Mouse (Mus musculus): Measurements from ENCODE around the gene Cxcl16. TPM values are rescaled to one million over a fixed set of nuclear protein-coding genes. Genes with fewer than 3 reads are reported as not detected.
"Not testable (repeated sequence)": the region's sequence is repeated elsewhere in the genome, so short reads cannot be mapped to it uniquely, and the experiment has no call there.

Cxcl16 gene
- total RNA-seq (2021): under 1 TPM; 0.62 to 0.78 TPM
- long read RNA-seq, experiment 1: 0 reads
- long read RNA-seq, experiment 2, partial matches to known transcripts: 3 of 4 reads
- long read RNA-seq, experiment 2, other reads (novel, unspliced or antisense): 1 of 4 reads

DNA sequence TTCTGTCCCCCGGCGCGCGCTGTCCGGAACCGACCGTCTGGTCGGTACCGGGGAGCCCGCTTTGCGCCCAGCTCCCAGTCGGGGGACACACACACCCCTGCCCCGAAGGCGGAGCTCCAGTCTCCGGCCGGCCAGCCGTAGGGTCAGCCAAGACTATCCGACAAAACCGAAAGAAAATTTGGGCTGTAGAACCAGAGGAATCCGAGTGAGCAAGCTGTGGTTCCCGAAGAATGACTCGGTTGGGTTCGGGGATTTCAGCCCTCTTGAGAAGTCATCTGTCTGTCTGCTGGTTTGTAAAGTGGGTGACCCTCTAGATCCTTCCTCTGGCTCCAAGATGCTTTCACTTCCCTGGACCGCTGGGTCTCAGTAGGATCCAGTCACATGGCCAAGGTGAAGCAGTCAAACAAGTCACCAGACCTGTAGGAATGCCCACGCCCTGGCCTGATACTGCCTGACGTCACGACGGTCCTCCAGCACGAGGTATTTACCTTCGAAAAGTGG is at the start of gene Cxcl16:
TSS of gene Cxcl16 (minus strand) at position 384 of the 501 bp plus-strand sequence.
- DNase-seq (ENCODE audit: low spot score in 2 of 2): no peak

DNA sequence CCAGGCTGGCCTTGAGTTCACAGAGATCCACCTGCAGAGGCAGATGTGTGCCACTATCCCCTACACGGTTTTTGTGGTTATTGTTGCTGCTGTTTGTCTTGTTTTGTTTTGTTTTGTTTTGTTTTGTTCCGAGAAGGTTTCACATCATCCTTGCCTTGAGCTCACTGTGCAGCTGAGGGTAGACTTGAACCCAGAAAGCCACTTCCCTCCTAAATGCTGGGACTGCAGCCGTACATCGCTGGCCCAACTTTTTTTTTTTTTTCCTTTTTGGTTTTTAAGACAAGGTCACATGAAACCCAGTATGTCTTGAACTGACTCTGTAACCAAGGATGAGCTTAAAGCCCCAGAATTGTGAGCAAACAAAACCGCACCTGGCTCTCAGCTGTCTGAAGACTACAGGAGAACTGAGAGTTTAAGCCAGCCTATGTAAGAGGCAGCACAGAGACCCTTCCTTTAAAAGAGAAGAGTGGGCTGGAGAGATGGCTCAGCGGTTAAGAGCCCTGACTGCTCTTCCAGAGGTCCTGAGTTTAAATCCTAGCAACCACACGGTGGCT is 47.3 kb upstream of the Cxcl16 start:
- DNase-seq (ENCODE audit: low spot score in 2 of 2): no peak

DNA sequence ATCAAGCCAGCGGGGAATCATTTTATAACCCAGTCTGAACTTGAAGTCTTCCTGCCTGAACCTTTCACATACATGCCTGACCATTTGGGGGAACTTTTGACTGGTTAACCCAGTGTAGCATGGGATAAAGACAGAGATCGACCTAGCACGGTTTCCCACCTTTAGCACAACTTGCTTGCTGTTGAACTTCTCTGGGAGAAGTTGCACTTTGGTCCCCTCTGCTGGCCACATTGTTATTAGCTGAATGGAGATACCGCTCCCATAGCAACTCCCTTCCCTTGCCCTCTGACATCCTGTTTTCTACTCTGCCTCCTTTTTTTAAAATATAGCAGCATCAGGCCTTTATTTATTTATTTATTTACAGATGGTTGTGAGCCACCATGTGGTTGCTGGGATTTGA is 46.6 kb upstream of the Cxcl16 start:
- DNase-seq (ENCODE audit: low spot score in 2 of 2): peak; percentile 36 to 59

DNA sequence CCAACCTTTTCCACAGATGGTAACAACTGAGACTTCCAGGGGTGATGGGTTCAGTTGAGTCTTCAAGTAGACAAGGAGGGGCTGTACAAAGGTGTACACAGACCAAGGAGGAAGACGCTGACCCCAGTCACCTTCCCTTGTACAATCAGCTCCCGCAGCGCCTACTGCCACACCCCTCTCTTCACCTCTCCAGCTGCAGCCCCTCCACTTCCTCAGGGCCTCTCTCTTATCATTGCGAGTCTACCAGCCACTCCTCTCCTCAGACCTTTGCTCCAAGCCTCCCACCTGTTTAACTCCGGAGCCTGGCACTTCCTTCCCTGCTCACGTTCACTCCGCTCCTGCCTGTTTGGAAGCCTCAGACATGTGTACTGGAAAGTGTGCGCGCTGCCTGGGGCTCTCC is 45.2 kb upstream of the Cxcl16 start, which contains the start of gene Tm4sf5:
TSS of gene Tm4sf5 (plus strand) at position 275 of the 400 bp plus-strand sequence.
- no peak for DNase-seq (ENCODE audit: low spot score in 2 of 2)

DNA sequence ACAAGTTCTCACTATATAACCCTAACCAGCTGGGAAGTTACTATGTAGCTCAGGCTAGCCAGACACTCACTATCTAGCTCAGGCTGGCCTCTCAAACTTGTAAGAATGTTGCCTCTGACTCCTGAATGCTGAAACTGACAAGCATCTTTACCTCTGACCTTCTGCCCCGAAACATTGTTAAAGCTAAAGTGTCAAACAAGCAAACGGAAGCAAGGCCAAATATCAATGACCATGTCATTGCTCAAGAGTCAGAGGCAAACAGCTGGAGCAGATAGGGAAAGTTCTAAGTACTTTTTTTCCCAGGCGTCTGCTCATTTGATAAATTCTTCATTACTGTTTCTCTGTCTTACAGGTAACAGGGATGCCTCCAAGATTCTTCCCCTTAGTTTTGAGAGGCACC is 42.2 kb upstream of the Cxcl16 start:
- no peak for DNase-seq (ENCODE audit: low spot score in 2 of 2)

DNA sequence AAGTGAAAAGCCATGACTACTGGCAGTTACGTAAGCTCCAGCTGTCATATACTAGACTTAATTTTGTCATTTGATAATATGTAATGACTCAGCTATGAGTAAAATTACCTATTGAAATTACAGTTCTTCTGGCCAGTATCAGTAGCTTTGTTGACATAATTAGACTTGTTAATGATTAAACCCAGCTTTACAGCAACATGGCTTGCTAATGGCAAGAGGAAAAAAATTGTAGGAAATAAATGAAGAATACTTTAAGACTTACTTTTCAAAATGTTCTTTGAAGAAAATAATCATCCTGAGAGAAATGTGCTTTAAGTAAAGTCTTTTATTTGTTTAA is 40.7 kb upstream of the Cxcl16 start:
- DNase-seq (ENCODE audit: low spot score in 2 of 2): no peak

DNA sequence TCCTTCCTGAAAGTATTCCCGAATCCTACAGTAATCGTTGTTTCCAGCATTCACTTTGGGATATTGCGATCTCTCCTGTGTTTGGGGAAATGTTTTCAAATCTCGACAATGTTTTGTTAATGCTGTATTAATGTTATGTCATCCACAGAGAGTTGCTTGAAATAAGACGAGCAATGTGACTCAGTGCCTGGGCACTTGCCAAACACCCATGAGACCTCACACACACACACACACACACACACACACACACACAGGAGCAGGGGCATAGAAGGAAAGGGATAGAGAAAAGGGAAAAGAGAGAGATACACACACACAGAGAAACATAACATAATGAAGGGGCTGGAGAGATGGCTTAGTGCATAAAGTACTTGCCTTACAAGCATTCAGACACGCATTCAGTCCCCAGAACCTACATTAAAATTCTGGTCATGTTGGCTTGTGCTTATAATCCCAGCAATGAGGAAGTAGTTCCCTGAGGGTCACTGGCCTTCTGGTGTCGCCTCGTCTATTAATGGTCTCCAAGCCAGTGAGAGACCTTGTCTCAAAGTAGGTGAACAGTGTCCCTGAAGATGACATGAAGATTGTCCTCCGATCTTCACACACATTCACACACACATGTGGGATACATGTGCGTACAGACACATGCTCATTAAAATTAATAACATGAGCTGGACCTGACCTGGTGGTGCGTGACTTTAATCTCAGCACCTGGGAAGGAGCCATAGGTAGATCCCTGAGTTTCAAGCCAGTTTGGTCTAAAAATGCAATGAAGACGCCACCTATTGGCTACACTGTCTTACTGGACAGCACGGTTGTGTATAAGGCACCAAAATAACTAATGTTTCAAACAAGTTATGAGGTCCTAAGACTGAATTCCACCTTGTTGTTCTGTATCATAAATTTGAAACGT is 40.0 kb upstream of the Cxcl16 start:
- no peak for DNase-seq (ENCODE audit: low spot score in 2 of 2)

DNA sequence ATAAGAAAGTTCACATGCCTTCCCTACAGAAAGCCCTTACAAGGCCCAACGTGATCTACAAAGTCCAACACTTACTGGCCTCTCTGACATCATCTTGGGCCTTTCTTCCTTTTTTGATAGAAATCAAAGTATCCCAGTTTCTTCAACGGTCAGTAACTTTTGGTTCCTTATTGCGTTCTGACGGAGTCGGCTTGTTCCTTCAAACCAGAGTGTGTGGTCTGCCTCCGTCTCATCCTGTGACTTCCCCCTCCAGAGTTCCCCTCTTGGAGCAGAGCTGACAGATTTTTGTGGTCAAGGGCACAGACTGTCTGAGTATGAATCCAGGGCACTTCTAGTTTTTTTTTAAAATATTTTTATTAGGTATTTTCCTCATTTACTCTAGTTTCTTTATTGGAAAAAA is 29.9 kb upstream of the Cxcl16 start:
- peak in 1 of 2 experiments; percentile 12 for DNase-seq (ENCODE audit: low spot score in 2 of 2)

DNA sequence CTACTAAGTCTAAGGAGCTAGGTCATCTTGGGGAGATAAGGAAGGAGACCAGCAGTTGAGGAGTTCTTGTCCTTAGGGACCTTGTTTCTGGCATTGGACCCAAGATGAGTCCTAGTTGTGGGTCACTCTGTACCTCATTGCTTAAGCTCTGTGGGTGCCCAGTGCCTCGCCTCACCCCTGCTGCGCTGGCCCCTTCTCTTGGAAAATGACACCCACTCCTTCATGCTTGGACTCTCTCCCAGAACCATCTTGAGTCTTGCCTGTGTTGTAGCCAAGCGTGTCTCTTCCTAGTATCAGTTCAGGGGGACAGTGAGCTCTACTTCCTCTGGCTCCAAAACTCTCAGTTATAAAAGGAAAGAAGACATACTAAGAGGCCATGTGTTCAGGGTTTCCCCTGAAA is 29.4 kb upstream of the Cxcl16 start:
- DNase-seq (ENCODE audit: low spot score in 2 of 2): no peak

DNA sequence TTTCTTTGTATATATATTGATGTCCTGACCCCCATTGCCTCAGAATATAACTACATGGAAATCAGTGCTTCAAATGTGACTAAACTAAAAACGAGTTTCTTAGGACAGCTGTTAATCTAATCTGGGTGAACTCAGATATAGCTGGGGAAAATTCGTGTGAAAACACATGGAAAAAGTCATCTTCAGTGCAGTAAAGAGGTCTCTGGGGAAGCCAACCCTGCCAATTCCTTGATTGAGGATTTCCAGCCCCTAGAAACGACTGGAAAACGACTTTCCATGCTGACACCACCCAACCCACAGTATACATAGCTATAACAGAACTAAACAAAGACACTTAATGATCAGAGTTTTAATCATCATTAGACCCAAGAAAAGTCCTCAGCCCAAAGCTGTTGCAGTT is 28.0 kb upstream of the Cxcl16 start:
- DNase-seq (ENCODE audit: low spot score in 2 of 2): no peak

DNA sequence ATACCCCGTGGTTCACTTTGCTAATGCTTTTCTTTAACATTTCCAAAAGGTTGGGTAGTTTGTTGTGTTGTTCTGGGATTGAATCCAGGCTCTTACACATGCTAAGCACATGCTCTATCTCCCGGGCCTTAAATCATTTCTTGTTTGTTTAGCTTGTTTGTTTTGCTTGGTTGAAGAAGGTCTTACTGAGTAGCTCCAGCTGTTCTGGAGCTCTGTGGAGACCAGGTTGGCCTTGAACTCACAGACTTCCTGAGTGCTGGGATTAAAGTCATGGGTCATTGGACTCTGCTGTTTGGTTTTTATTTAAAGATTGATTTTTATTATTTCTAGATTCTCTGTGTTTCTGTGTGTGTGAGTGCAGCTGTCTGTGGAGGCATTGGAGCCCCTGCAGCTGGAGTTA is 25.7 kb upstream of the Cxcl16 start:
- no peak for DNase-seq (ENCODE audit: low spot score in 2 of 2)

DNA sequence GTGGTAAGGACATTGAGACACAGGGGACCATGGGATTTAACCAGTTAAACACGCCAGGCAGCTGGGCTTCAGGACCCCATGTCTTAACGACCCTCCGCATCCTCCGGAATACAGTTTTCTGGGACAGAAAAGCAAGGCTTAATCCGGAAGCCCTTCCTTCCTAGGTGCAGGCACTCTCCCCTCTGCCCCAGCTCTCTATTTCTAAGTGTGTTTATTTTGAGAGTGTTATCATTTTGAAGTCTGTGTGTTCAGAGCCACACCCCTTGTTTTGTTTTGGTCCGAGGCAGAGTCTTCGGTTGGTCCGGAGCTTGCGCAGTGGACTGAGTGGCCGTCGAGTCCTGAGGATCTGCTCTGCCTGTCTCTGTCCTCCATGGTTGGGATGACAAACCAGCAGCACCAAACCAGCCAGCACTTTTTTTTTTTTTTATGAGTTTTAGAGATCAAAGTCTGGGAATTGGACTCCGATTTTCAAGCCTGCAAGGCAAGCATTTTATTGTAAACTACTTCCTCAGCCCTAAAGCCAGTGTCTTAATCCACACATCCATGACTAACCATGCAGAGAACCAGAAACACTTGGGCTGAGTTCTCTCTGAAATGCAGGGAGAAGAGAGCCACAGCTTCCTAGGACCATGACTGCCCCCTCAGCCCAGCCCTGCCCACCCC is 15.2 kb upstream of the Cxcl16 start:
- DNase-seq (ENCODE audit: low spot score in 2 of 2): no peak

DNA sequence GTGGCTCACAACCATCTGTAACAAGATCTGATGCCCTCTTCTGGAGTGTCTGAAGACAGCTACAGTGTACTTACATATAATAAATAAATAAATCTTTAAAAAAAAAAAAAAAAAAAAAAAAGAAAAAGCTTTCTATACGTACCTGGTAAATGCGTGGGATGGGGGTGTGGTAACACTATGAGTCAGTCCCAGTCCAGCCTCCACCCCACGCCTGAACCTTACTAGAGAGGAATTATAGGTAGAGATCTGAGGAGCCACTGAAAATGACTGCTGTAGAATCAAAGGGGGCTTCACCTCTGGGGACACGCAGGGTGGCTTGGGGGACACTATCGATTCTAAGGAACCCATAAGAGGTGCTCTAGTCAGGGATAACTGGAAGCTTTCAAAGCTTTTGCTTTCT is 13.5 kb upstream of the Cxcl16 start:
- DNase-seq (ENCODE audit: low spot score in 2 of 2): not testable (repeated sequence)

DNA sequence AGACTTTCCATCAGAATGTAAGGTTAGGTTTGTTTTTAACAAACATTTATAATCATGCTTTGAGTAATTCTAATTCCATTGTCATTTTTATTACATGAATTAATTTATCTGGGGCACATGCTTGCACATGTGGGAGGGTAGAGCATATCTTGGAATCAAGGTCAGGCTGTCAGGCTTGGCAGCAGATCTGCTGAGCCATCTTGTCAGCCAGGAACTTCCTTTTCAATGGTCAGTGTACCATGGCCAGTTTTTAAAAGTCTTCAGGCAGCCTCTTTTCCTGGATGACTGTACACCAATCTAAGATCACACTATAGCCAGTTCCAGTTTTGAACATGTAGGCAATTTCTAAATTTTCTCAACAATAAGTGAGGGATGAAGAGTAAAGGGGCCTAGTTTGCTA is 12.9 kb upstream of the Cxcl16 start:
- DNase-seq (ENCODE audit: low spot score in 2 of 2): no peak

DNA sequence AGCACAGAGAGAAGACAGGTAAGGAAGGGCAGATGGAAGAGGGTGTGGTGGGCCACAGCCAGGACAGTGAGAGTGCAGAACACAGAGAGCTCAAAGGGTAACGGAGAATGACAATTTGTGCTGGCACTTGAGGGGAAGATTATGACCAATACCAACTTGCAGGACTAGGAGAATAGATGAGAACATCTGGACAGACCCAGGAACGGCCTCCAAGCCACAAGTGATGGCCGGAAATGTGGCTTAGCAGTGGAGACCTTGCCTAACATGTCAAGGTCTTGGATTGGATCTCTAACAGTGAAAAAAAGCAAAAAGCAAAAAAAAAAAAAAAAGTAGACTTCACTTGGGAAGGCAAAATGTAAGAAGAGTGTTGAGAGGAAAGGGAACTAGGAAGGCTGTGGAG is 10.0 kb upstream of the Cxcl16 start:
- DNase-seq (ENCODE audit: low spot score in 2 of 2): no peak

DNA sequence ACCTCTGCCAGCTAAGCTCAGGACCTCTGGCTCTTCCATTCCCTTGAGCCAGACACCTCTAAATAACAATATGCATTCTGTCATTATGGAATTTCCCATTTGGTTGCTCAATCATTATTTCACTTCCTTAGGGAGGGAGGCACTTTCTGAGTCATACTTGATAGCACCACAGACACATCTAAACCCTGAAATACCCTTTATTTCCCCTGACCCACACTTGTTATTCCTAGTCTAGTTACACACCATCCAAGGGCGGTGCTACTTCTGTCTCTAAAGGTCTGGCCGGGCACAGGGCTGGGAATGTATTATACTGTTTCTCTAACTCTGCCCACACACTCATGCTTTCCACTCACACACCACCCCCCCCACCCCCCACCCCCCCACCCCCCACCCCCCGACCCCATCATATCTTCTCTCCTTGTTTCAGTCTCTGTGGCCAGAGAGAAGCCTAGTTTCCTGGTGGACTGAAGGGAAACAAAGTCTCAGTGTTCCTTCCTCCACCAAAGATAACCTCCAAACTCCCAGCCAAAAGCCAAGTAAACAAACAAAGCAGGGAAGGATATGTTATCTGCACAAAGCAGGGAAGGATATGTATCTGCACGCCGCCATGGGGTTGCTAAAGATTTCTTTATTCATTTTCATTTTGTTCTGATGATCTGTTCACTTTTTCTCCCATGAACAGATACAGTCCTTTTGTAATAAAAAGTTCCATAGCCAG is 8.3 kb upstream of the Cxcl16 start:
- DNase-seq (ENCODE audit: low spot score in 2 of 2): no peak

DNA sequence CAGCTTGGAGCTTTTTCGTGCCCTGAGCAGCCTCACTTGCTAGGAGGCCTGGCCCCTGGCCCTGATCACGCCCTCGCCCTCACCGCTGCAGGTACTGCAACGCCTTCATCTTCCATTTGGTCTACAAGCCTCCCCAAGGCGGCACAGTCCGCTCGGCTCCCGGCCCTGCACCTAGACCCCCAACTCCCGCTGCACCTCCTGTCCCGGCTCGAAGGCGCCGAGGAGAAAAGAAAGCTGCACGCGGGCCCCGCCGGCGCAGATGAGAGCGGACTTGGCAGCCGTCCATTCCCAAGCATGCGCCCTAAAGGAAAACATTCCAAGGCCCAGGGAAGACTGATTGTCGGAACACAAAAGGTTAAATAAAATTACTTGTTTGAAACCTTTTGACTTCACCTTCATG is 6.0 kb upstream of the Cxcl16 start:
- DNase-seq (ENCODE audit: low spot score in 2 of 2): no peak

DNA sequence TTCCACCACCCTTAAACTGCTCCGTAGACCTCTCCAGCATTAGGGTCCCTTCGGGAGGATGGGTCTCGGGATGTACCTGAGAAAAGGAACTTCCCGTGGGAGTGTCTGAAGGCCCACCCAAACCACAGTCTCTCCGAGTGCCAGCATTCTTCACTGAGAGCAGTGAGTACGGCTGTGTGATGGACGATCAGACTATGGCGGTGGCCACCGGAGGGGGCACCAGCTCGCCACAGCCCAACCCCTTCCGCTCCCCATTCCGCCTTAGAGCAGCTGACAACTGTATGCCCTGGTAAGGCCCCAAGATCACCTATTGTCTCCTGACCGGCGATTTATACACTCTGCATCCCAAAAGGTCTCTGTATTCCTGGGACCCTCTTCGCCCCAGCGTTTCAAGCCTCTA is 5.4 kb upstream of the Cxcl16 start:
- no peak for DNase-seq (ENCODE audit: low spot score in 2 of 2)

DNA sequence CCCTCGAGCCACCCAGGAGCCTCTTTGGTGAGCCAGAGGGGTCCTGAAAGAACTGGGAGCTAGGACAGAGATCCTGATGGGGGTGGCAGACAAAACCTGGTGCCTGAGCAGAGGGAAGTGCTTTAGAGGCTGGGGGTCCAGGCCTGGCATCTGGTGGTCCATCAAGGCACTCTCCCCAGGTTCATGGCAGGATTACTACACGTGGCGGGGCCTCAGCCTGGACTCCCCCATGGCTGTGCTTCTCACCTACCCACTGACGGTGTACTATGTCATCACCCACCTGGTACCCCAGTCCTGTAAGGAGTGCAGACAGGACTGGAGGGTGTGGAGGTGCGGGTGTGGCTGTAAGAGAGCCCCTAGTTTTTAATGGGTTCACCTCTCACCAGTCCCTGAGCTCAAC is 4.2 kb upstream of the Cxcl16 start:
- DNase-seq (ENCODE audit: low spot score in 2 of 2): no peak

DNA sequence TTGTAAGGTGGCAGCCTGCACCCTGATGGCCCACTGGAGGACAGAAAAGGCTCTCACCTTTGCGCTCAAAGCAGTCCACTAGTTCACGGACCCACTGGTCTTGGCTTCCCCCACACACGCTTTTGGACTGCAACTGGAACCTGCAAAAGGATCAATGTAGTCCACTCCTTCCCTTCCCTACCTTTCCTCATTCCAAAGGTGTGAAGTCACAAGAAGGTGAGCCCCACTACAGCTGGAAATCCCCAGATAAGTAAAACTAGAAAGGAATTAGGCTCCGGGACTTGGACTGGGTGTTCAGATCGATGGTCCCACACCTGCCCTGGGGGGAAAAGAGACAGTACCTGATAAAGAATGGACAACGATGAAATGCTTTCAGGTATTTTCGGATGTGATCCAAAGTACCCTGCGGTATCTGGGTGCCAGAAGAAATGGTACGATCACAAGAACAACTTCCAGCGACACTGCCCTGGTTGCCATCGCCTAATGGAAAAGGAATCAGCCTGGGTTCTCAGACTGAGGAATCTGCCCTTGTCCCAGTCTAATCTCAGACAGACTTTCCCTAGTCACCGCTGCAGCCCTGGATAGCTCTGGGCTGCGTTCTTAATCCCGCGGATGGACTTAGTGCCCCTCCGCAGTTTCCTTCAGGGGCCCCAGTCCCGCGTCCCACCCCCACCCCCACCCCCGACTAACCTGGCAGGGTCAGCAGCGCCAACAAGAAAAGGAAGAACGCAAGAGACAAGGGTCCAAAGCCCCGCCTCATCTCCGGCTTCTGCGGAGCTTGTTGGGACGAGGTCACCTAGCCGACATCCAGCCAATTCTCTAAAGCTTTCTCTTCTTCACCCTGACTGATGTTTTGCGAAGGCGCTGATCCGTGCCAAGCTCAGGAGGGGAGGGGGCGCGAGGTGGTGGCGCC is 840 bp downstream of the Cxcl16 start, which contains the start of gene Zmynd15:
TSS of gene Zmynd15 (plus strand) at position 746 of the 913 bp plus-strand sequence.
- no peak for DNase-seq (ENCODE audit: low spot score in 2 of 2)
